Mouse (Mus musculus) midbrain, embryonic 14.5 days (tissue): ENCODE measurements at regions not wholly inside any gene's neighbourhood (a gene's known extent, or its start where the extent isn't known, plus 50 kb on each side); places are given as distances from the start of the nearest gene placed in this dataset. TPM values are rescaled to one million over a fixed set of nuclear protein-coding genes. Genes with fewer than 3 reads are reported as not detected.

Experiments
- microRNA-seq: library from miRNA; unstranded; fragments of <30 nt; microRNA quantifications from one replicate; pipeline ENCODE4, GENCODE M21; 2016

Small RNA genes lying in the stretch of these regions (microRNA-seq; reads per million reads assigned to microRNA genes)
- not detected for gene Gm22619
